Mouse (Mus musculus) liver, embryonic 15.5 days (tissue): Measurements from ENCODE around the gene Vash1. TPM values are rescaled to one million over a fixed set of nuclear protein-coding genes. Genes with fewer than 3 reads are reported as not detected.
A peak's percentile ranks its signal among the peaks of the same experiment; 100 is the strongest.

Experiments used
- ATAC-seq: fragments of 200-750 bp; cut with Nextera tagmentation; 2 replicates; pipeline ENCODE4 v1.8.0; 2017; ENCODE audit warnings: moderate number of reproducible peaks, mild to moderate bottlenecking, moderate library complexity; ENCODE audit not compliant: insufficient read depth
- H3K27ac ChIP-seq: fragments of 300-500 bp; sonication (generic); replicated peaks from 2 replicates; pipeline ENCODE4 v1.5.1; 2015; ENCODE audit warnings: mild to moderate bottlenecking, inconsistent platforms
- H3K27me3 ChIP-seq: fragments of 300-500 bp; sonication (generic); 2 replicates; pipeline ENCODE4 v1.6.1; 2015; ENCODE audit warnings: mild to moderate bottlenecking, inconsistent platforms
- H3K36me3 ChIP-seq: fragments of 300-500 bp; sonication (generic); replicated peaks from 2 replicates; pipeline ENCODE4 v1.6.1; 2015; ENCODE audit warnings: moderate library complexity, mild to moderate bottlenecking, inconsistent platforms
- H3K4me1 ChIP-seq: fragments of 300-500 bp; sonication (generic); replicated peaks from 2 replicates; pipeline ENCODE4 v1.6.1; 2015; ENCODE audit warnings: inconsistent platforms
- H3K4me2 ChIP-seq: fragments of 300-500 bp; sonication (generic); 2 replicates; pipeline ENCODE4 v1.6.1; 2015; ENCODE audit warnings: moderate library complexity, mild to moderate bottlenecking, inconsistent platforms
- H3K4me3 ChIP-seq: fragments of 300-500 bp; sonication (generic); replicated peaks from 2 replicates; pipeline ENCODE4 v1.5.1; 2015; ENCODE audit warnings: mild to moderate bottlenecking, inconsistent platforms
- H3K9ac ChIP-seq: fragments of 300-500 bp; sonication (generic); 2 replicates; pipeline ENCODE4 v1.6.1; 2015; ENCODE audit warnings: moderate library complexity, mild to moderate bottlenecking, inconsistent platforms
- H3K9me3 ChIP-seq: fragments of 300-500 bp; sonication (generic); replicated peaks from 2 replicates; pipeline ENCODE4 v1.6.1; 2016; ENCODE audit warnings: inconsistent platforms
- whole genome bisulfite sequencing: fragments of 180-500 bp; shearing (Covaris S2); methylation state at CpG from one replicate; pipeline ENCODE4 v1.1.7; 2015; ENCODE audit warnings: mixed read lengths; ENCODE audit not compliant: insufficient replicate concordance; 5-methylcytosine and 5-hydroxymethylcytosine counted together
- polyA plus RNA-seq: library from polyadenylated mRNA; unstranded; fragments of >200 nt; fragmentation: Nextera tagmentation; extraction: Ambion mirVana; gene quantifications from 2 replicates; pipeline ENCODE4 v1.2.1, GENCODE M21; 2015

Vash1 gene
- polyA plus RNA-seq, 1 experiment from 2014 or later, result 0.93 TPM

- Histone ChIP-seq H3K4me3 (no peak overlapping the region), H3K9ac (no peak overlapping the region), H3K4me1 (peaks cover 17% of the 10 kb centered on the region), H3K9me3 (no peaks in the 10 kb centered on the region), H3K27ac (no peak overlapping the region), H3K4me2 (no peak overlapping the region), H3K27me3 (peaks cover 7% of the 10 kb centered on the region), H3K36me3 (no peaks in the 10 kb centered on the region)
- WGBS, result 80% methylated on average over 9 of the region's 9 CpGs
- no peak for ATAC-seq
These were observed 6.8 kb downstream of the Vash1 start for GRCm38 (mm10) chr12:86685275-86685674.

- Histone ChIP-seq H3K27ac (no peak overlapping the region; the same call in 1 of the 2 replicates), H3K4me1 (peaks cover 15% of the 10 kb centered on the region), H3K36me3 (no peaks in the 10 kb centered on the region), H3K9ac (no peak overlapping the region), H3K27me3 (no peaks in the 10 kb centered on the region), H3K9me3 (no peaks in the 10 kb centered on the region), H3K4me3 (no peak overlapping the region), H3K4me2 (no peak overlapping the region)
- ATAC-seq, result no peak
- WGBS, result 14% methylated on average over 13 of the region's 13 CpGs
These were observed 8.2 kb downstream of the Vash1 start for GRCm38 (mm10) chr12:86686551-86687330.

- no peaks in the 10 kb centered on the region for H3K27me3 ChIP-seq
- no peak for ATAC-seq
- H3K9me3 ChIP-seq, result no peaks in the 10 kb centered on the region
- H3K36me3 ChIP-seq, result no peaks in the 10 kb centered on the region
- no peak overlapping the region for H3K4me3 ChIP-seq
- H3K4me1 ChIP-seq, result peaks cover 15% of the 10 kb centered on the region
- no peak overlapping the region for H3K9ac ChIP-seq
- no peak overlapping the region for H3K4me2 ChIP-seq
- WGBS, result 19% methylated on average over 4 of the region's 4 CpGs
- peak overlapping the region; percentile 33; the same call in 1 of the 2 replicates for H3K27ac ChIP-seq
These were observed 9.0 kb downstream of the Vash1 start for GRCm38 (mm10) chr12:86687445-86687955.

- H3K4me3 ChIP-seq, result no peak overlapping the region
- ATAC-seq, result peak; percentile 45
- H3K9ac ChIP-seq, result no peak overlapping the region
- no peaks in the 10 kb centered on the region for H3K36me3 ChIP-seq
- peaks cover 15% of the 10 kb centered on the region for H3K4me1 ChIP-seq
- H3K9me3 ChIP-seq, result no peaks in the 10 kb centered on the region
- H3K27ac ChIP-seq, result no peak overlapping the region
- no peak overlapping the region for H3K4me2 ChIP-seq
- no peaks in the 10 kb centered on the region for H3K27me3 ChIP-seq
- WGBS, result 57% methylated on average over 4 of the region's 4 CpGs
These were observed 9.6 kb downstream of the Vash1 start for GRCm38 (mm10) chr12:86687971-86688573.

- Histone ChIP-seq H3K9ac (no peak overlapping the region), H3K9me3 (no peaks in the 10 kb centered on the region), H3K27me3 (no peaks in the 10 kb centered on the region), H3K4me2 (no peak overlapping the region), H3K4me1 (peaks cover 15% of the 10 kb centered on the region), H3K36me3 (no peaks in the 10 kb centered on the region), H3K4me3 (no peak overlapping the region), H3K27ac (no peak overlapping the region)
- ATAC-seq, result no peak
- WGBS, result 85% methylated on average over 27 of the region's 27 CpGs
These were observed 10.4 kb downstream of the Vash1 start for GRCm38 (mm10) chr12:86688917-86689316.

- WGBS, result 26% methylated on average over 12 of the region's 12 CpGs
- Histone ChIP-seq H3K4me3 (no peak overlapping the region), H3K36me3 (no peaks in the 10 kb centered on the region), H3K9ac (no peak overlapping the region), H3K9me3 (no peaks in the 10 kb centered on the region), H3K27me3 (no peaks in the 10 kb centered on the region), H3K27ac (no peak overlapping the region), H3K4me2 (no peak overlapping the region), H3K4me1 (peaks cover 15% of the 10 kb centered on the region)
- ATAC-seq, result no peak
These were observed 12.4 kb downstream of the Vash1 start for GRCm38 (mm10) chr12:86690700-86691485.

GRCm38 (mm10) chr12:86692471-86693356 is 14.2 kb downstream of the Vash1 start:
- 53% methylated on average over 5 of the region's 5 CpGs for WGBS
- no peaks in the 10 kb centered on the region for H3K27me3 ChIP-seq
- no peak overlapping the region for H3K27ac ChIP-seq
- H3K9me3 ChIP-seq, result no peaks in the 10 kb centered on the region
- no peaks in the 10 kb centered on the region for H3K36me3 ChIP-seq
- H3K4me3 ChIP-seq, result no peak overlapping the region
- H3K9ac ChIP-seq, result no peak overlapping the region
- no peak for ATAC-seq
- H3K4me2 ChIP-seq, result no peak overlapping the region
- peaks cover 1% of the 10 kb centered on the region for H3K4me1 ChIP-seq

GRCm38 (mm10) chr12:86693389-86693788 is 14.9 kb downstream of the Vash1 start:
- Histone ChIP-seq H3K4me3 (no peak overlapping the region), H3K9me3 (no peaks in the 10 kb centered on the region), H3K4me1 (no peaks in the 10 kb centered on the region), H3K27me3 (no peaks in the 10 kb centered on the region), H3K4me2 (no peak overlapping the region), H3K36me3 (no peaks in the 10 kb centered on the region), H3K9ac (no peak overlapping the region), H3K27ac (no peak overlapping the region)
- ATAC-seq, result no peak

- 48% methylated on average over 1 of the region's 1 CpGs for WGBS
- no peak for ATAC-seq
- H3K4me2 ChIP-seq, result no peak overlapping the region
These were observed 15.9 kb downstream of the Vash1 start for GRCm38 (mm10) chr12:86694441-86694840.

GRCm38 (mm10) chr12:86697996-86698395 is 19.5 kb downstream of the Vash1 start:
- no peaks in the 10 kb centered on the region for H3K27me3 ChIP-seq
- ATAC-seq, result no peak
- H3K4me2 ChIP-seq, result no peak overlapping the region
- no peak overlapping the region for H3K4me3 ChIP-seq
- WGBS, result 56% methylated on average over 2 of the region's 2 CpGs
- H3K4me1 ChIP-seq, result no peaks in the 10 kb centered on the region
- H3K36me3 ChIP-seq, result no peaks in the 10 kb centered on the region
- no peaks in the 10 kb centered on the region for H3K9me3 ChIP-seq
- no peak overlapping the region for H3K9ac ChIP-seq
- no peak overlapping the region for H3K27ac ChIP-seq

More at GRCm38 (mm10) chr12:86694441-86694840, 15.9 kb downstream of the Vash1 start:
- Histone ChIP-seq H3K27me3 (no peaks in the 10 kb centered on the region), H3K9me3 (no peaks in the 10 kb centered on the region), H3K36me3 (no peaks in the 10 kb centered on the region), H3K9ac (no peak overlapping the region), H3K4me1 (no peaks in the 10 kb centered on the region), H3K27ac (no peak overlapping the region), H3K4me3 (no peak overlapping the region)
